Mouse (Mus musculus): Measurements from ENCODE around the gene Cmtm7. TPM values are rescaled to one million over a fixed set of nuclear protein-coding genes. Genes with fewer than 3 reads are reported as not detected.
A peak's percentile ranks its signal among the peaks of the same experiment; 100 is the strongest.

The Cmtm7 gene
- polyA plus RNA-seq, 2 experiments: 36.7 to 49.5 TPM

GRCm38 (mm10) chr9:114815315-114815714 is 33.7 kb upstream of the Cmtm7 start:
- 37% methylated on average over 4 of the region's 4 CpGs for WGBS (ENCODE audit: insufficient replicate concordance)
- Histone ChIP-seq H3K27ac (no peak overlapping the region), H3K9me3 (ENCODE audit: control insufficient read depth, low read length) (no peaks in the 10 kb centered on the region), H3K27me3 (ENCODE audit: control insufficient read depth, insufficient read depth, low read length) (no peaks in the 10 kb centered on the region), H3K4me2 (ENCODE audit: low read depth) (no peak overlapping the region), H3K4me3 (ENCODE audit: insufficient read depth in 1 of 2, low read depth in 2 of 2, low read length in 2 of 2) (no peak overlapping the region), H3K9ac (replicated peaks) (no peak overlapping the region), H3K36me3 (replicated peaks; ENCODE audit: control insufficient read depth, insufficient read depth, low read depth) (no peaks in the 10 kb centered on the region), H3K4me1 (replicated peaks; ENCODE audit: control insufficient read depth in 2 of 2, insufficient read depth in 2 of 2, low read length in 1 of 2) (peaks cover 0 to 17% of the 10 kb centered on the region in 2 experiments; a peak in 2 of 4 replicates)
- ATAC-seq (ENCODE audit: insufficient read depth) (peak; percentile 47), DNase-seq (ENCODE audit: low read depth in 3 of 3, low spot score in 3 of 3) (peak in 2 of 3 experiments; percentile 13 to 26)
- TF ChIP-seq CTCF (IDR thresholded peaks at IDR 0.05; ENCODE audit: low read depth): peak; percentile 85
- no peak for TF ChIP-seq EP300 (IDR thresholded peaks at IDR 0.05; ENCODE audit: low read depth)

GRCm38 (mm10) chr9:114812001-114812400 is 30.3 kb upstream of the Cmtm7 start:
- TF ChIP-seq CTCF (IDR thresholded peaks at IDR 0.05; ENCODE audit: low read depth) (no peak), EP300 (IDR thresholded peaks at IDR 0.05; ENCODE audit: low read depth) (no peak)
- ATAC-seq (ENCODE audit: insufficient read depth) (no peak), DNase-seq (ENCODE audit: low read depth in 3 of 3, low spot score in 3 of 3) (no peak)
- Histone ChIP-seq H3K4me2 (ENCODE audit: low read depth) (no peak overlapping the region), H3K9me3 (ENCODE audit: control insufficient read depth, low read length) (no peaks in the 10 kb centered on the region), H3K9ac (replicated peaks) (no peak overlapping the region), H3K4me1 (replicated peaks; ENCODE audit: control insufficient read depth in 2 of 2, insufficient read depth in 2 of 2, low read length in 1 of 2) (peaks cover 0 to 23% of the 10 kb centered on the region in 2 experiments; a peak in 2 of 4 replicates), H3K27me3 (ENCODE audit: control insufficient read depth, insufficient read depth, low read length) (no peaks in the 10 kb centered on the region), H3K27ac (no peak overlapping the region), H3K36me3 (replicated peaks; ENCODE audit: control insufficient read depth, insufficient read depth, low read depth) (no peaks in the 10 kb centered on the region), H3K4me3 (ENCODE audit: insufficient read depth in 1 of 2, low read depth in 2 of 2, low read length in 2 of 2) (no peak overlapping the region)
- 67% methylated on average over 4 of the region's 4 CpGs for WGBS (ENCODE audit: insufficient replicate concordance)

- Histone ChIP-seq H3K36me3 (replicated peaks; ENCODE audit: control insufficient read depth, insufficient read depth, low read depth) (no peaks in the 10 kb centered on the region), H3K27me3 (ENCODE audit: control insufficient read depth, insufficient read depth, low read length) (no peaks in the 10 kb centered on the region), H3K4me2 (ENCODE audit: low read depth) (peak overlapping the region; percentile 6; the same call in 1 of the 2 replicates), H3K9ac (replicated peaks) (no peak overlapping the region), H3K4me3 (ENCODE audit: insufficient read depth in 1 of 2, low read depth in 2 of 2, low read length in 2 of 2) (no peak overlapping the region), H3K9me3 (ENCODE audit: control insufficient read depth, low read length) (no peaks in the 10 kb centered on the region), H3K4me1 (replicated peaks; ENCODE audit: control insufficient read depth in 2 of 2, insufficient read depth in 2 of 2, low read length in 1 of 2) (peaks cover 0 to 21% of the 10 kb centered on the region in 2 experiments; a peak in 2 of 4 replicates), H3K27ac (no peak overlapping the region)
- ATAC-seq (ENCODE audit: insufficient read depth) (no peak; the same call in 1 of the 2 replicates), DNase-seq (ENCODE audit: low read depth in 3 of 3, low spot score in 3 of 3) (no peak)
- whole genome bisulfite sequencing (ENCODE audit: insufficient replicate concordance): 26% methylated on average over 11 of the region's 11 CpGs
- TF ChIP-seq EP300 (IDR thresholded peaks at IDR 0.05; ENCODE audit: low read depth) (no peak), CTCF (IDR thresholded peaks at IDR 0.05; ENCODE audit: low read depth) (no peak)
Measured at GRCm38 (mm10) chr9:114810837-114811236, 29.2 kb upstream of the Cmtm7 start.

GRCm38 (mm10) chr9:114808671-114809070 is 27.0 kb upstream of the Cmtm7 start:
- peaks cover 0 to 19% of the 10 kb centered on the region in 2 experiments; a peak in 2 of 4 replicates for H3K4me1 ChIP-seq (replicated peaks; ENCODE audit: control insufficient read depth in 2 of 2, insufficient read depth in 2 of 2, low read length in 1 of 2)
- no peak overlapping the region for H3K9ac ChIP-seq (replicated peaks)
- no peak for DNase-seq (ENCODE audit: low read depth in 3 of 3, low spot score in 3 of 3)
- no peak overlapping the region for H3K27ac ChIP-seq
- no peaks in the 10 kb centered on the region for H3K9me3 ChIP-seq (ENCODE audit: control insufficient read depth, low read length)
- H3K4me3 ChIP-seq (ENCODE audit: insufficient read depth in 1 of 2, low read depth in 2 of 2, low read length in 2 of 2): no peak overlapping the region
- no peak for TF ChIP-seq EP300 (IDR thresholded peaks at IDR 0.05; ENCODE audit: low read depth)
- TF ChIP-seq CTCF (IDR thresholded peaks at IDR 0.05; ENCODE audit: low read depth): 0 out of 2 replicates have a peak, but pooled peaks have one; percentile 16
- WGBS (ENCODE audit: insufficient replicate concordance): 64% methylated on average over 5 of the region's 5 CpGs
- H3K27me3 ChIP-seq (ENCODE audit: control insufficient read depth, insufficient read depth, low read length): no peaks in the 10 kb centered on the region
- ATAC-seq (ENCODE audit: insufficient read depth): peak; percentile 27; the same call in 1 of the 2 replicates
- no peak overlapping the region for H3K4me2 ChIP-seq (ENCODE audit: low read depth)
- no peaks in the 10 kb centered on the region for H3K36me3 ChIP-seq (replicated peaks; ENCODE audit: control insufficient read depth, insufficient read depth, low read depth)

GRCm38 (mm10) chr9:114807261-114807660 is 25.6 kb upstream of the Cmtm7 start:
- TF ChIP-seq CTCF (IDR thresholded peaks at IDR 0.05; ENCODE audit: low read depth) (no peak), EP300 (IDR thresholded peaks at IDR 0.05; ENCODE audit: low read depth) (no peak)
- H3K4me2 ChIP-seq (ENCODE audit: low read depth): no peak overlapping the region
- no peak overlapping the region for H3K27ac ChIP-seq
- H3K27me3 ChIP-seq (ENCODE audit: control insufficient read depth, insufficient read depth, low read length): no peaks in the 10 kb centered on the region
- ATAC-seq (ENCODE audit: insufficient read depth) (no peak), DNase-seq (ENCODE audit: low read depth in 3 of 3, low spot score in 3 of 3) (no peak)
- H3K4me1 ChIP-seq (replicated peaks; ENCODE audit: control insufficient read depth in 2 of 2, insufficient read depth in 2 of 2, low read length in 1 of 2): peaks cover 0 to 19% of the 10 kb centered on the region in 2 experiments; a peak in 2 of 4 replicates
- 33% methylated on average over 8 of the region's 8 CpGs for WGBS (ENCODE audit: insufficient replicate concordance)
- H3K9me3 ChIP-seq (ENCODE audit: control insufficient read depth, low read length): no peaks in the 10 kb centered on the region
- H3K4me3 ChIP-seq (ENCODE audit: insufficient read depth in 1 of 2, low read depth in 2 of 2, low read length in 2 of 2): no peak overlapping the region
- H3K9ac ChIP-seq (replicated peaks): no peak overlapping the region
- no peaks in the 10 kb centered on the region for H3K36me3 ChIP-seq (replicated peaks; ENCODE audit: control insufficient read depth, insufficient read depth, low read depth)

Measured in liver, embryonic 14.5 days (tissue).